Mouse (Mus musculus): ENCODE results near the gene Cwh43.

- TF ChIP-seq MAX (IDR thresholded peaks at IDR 0.05), result no peak
- no peak for TF ChIP-seq CTCF (IDR thresholded peaks at IDR 0.05; ENCODE audit: control insufficient read depth, insufficient read depth, insufficient read length)
- no peak for TF ChIP-seq CEBPB (IDR thresholded peaks at IDR 0.05; ENCODE audit: low read depth)
- no peak for TF ChIP-seq USF1 (IDR thresholded peaks at IDR 0.05; ENCODE audit: low read depth)
These were observed 12.8 kb upstream of the Cwh43 start for GRCm38 (mm10) chr5:73393041-73393440.

Data from C2C12 (cell line).